Mouse (Mus musculus): ENCODE measurements around the gene Taok1. TPM values are rescaled to one million over a fixed set of nuclear protein-coding genes. Genes with fewer than 3 reads are reported as not detected.
"Not testable (repeated sequence)": the region's sequence is repeated elsewhere in the genome, so short reads cannot be mapped to it uniquely, and the experiment has no call there.

Gene Taok1
- 30.6 and 32.1 TPM in 2 replicates for polyA plus RNA-seq (2014; fragmentation: Nextera tagmentation; extraction: Ambion mirVana)

DNA sequence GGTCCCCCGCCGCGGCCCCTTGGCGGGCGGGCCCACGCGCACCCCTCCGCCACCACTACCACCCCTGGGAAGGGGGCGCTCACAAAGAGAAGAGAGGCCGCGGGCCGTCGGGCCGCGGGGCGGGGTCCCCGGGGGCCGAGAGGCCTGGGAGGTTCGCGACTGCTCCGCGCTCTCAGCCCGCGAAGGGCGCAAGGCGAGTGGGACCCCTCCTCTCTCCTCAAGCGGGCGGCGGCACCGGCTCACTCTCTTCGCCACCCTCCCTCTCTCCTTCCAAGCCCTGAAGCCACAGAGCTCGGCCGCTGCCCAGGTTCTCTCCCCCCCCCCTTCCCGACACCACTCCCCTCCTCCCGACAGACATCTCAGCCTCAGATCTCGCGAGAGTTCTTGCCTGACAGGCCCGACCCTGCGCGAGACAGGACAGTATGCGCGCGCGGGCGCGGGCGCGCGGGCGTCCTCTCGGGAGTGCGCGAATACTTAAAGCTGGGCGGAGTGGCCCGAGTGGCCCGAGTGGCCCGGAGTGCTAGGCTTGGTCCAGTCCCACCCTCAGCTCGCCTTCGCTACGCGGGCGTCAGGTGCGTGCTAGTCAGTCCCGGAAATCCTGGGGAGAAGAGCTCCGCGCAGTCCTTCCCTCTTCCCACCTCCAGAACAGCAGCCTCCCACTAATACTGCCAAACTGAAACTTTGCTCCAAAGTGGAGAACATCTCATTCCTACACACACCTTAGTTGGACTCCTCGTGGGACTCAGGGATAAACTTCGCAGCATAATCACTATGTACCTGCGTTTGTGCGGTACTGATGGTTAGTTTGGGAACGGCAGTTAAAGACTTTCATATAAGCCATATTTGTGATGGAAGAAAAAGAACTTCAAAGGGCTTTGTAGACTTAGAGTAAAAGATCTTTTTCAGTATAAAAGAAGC lies at the start of gene Taok1:
Gene Taok1 (minus strand): TSS at position 278 of the 918 bp plus-strand sequence.
- WGBS = 2% methylated on average over 53 of the region's 71 CpGs
- peak within 1 kb of the TSS; percentile 98 for H3K4me3 ChIP-seq (ENCODE audit: low read depth, low read length)
- peak within 1 kb of the TSS; percentile 97 for H3K27ac ChIP-seq (ENCODE audit: low read depth, low read length)
- no peaks in the 10 kb centered on the region for H3K36me3 ChIP-seq (ENCODE audit: control insufficient read depth, insufficient read depth, low read length)
- H3K9ac ChIP-seq (replicated peaks; ENCODE audit: low read depth, low read length) = peak within 1 kb of the TSS; percentile 99
- H3K27me3 ChIP-seq (ENCODE audit: control insufficient read depth, insufficient read depth, low read length) = peaks cover 3% of the 10 kb centered on the region; the same call in 1 of the 2 replicates
- H3K9me3 ChIP-seq (ENCODE audit: control insufficient read depth, low read length) = no peaks in the 10 kb centered on the region
- peak within 1 kb of the TSS; percentile 80 for H3K4me2 ChIP-seq (ENCODE audit: low read depth, low read length)
- peaks cover 14% of the 10 kb centered on the region for H3K4me1 ChIP-seq (ENCODE audit: control insufficient read depth, insufficient read depth, low read length)
- ATAC-seq (ENCODE audit: low read depth) = peak; percentile 94

DNA sequence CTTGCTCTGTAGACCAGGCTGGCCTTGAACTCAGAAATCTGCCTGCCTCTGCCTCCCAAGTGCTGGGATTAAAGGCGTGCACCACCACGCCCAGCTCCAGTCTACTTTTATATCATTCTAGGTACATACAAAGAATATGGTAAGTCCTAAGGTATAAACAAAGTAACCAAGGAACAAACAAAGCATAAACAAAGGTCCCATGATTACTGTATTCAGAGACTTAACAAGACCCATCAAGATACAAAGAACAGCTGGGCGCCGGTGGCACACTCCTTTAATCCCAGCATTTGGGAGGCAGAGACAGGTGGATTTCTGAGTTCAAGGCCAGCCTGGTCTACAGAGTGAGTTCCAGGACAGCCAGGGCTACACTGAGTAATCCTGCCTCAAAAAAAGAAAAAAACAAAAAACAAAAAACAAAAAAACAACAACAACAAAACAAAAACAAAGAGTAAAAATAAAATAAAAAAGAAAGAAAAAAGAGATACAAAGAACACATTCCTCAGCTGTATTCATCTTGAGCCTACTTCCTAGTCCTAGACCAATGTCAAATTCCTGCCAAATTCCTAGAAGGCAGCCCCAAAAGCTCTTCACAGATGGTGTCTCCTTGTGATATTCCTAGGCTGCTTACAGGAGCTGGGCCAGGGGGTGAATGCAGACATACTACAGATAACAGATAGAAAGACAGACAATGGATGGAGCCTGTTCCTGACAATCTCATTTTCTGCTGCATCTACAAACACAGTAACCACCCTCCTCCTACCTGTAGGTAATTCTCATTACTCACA lies 46.0 kb upstream of the Taok1 start:
- ATAC-seq (ENCODE audit: low read depth); H3K9ac ChIP-seq (replicated peaks; ENCODE audit: low read depth, low read length); H3K4me2 ChIP-seq (ENCODE audit: low read depth, low read length); H3K4me3 ChIP-seq (ENCODE audit: low read depth, low read length); H3K36me3 ChIP-seq (ENCODE audit: control insufficient read depth, insufficient read depth, low read length); H3K27ac ChIP-seq (ENCODE audit: low read depth, low read length); H3K9me3 ChIP-seq (ENCODE audit: control insufficient read depth, low read length); H3K4me1 ChIP-seq (ENCODE audit: control insufficient read depth, insufficient read depth, low read length); H3K27me3 ChIP-seq (ENCODE audit: control insufficient read depth, insufficient read depth, low read length): not testable (repeated sequence)
- WGBS = 97% methylated on average over 4 of the region's 4 CpGs

- Histone ChIP-seq H3K9ac (replicated peaks; ENCODE audit: low read depth, low read length) (no peak overlapping the region), H3K4me1 (ENCODE audit: control insufficient read depth, insufficient read depth, low read length) (no peaks in the 10 kb centered on the region), H3K9me3 (ENCODE audit: control insufficient read depth, low read length) (no peaks in the 10 kb centered on the region), H3K36me3 (ENCODE audit: control insufficient read depth, insufficient read depth, low read length) (no peaks in the 10 kb centered on the region), H3K4me3 (ENCODE audit: low read depth, low read length) (no peak overlapping the region), H3K27me3 (ENCODE audit: control insufficient read depth, insufficient read depth, low read length) (no peaks in the 10 kb centered on the region), H3K4me2 (ENCODE audit: low read depth, low read length) (no peak overlapping the region), H3K27ac (ENCODE audit: low read depth, low read length) (no peak overlapping the region)
- 63% methylated on average over 6 of the region's 6 CpGs for WGBS
- ATAC-seq (ENCODE audit: low read depth) = no peak
Observed at GRCm38 (mm10) chr11:77652484-77652883, 44.9 kb upstream of the Taok1 start.

- H3K27ac ChIP-seq (ENCODE audit: low read depth, low read length) = no peak overlapping the region
- no peaks in the 10 kb centered on the region for H3K9me3 ChIP-seq (ENCODE audit: control insufficient read depth, low read length)
- no peak overlapping the region for H3K4me3 ChIP-seq (ENCODE audit: low read depth, low read length)
- H3K4me1 ChIP-seq (ENCODE audit: control insufficient read depth, insufficient read depth, low read length) = no peaks in the 10 kb centered on the region
- 81% methylated on average over 7 of the region's 7 CpGs for WGBS
- H3K4me2 ChIP-seq (ENCODE audit: low read depth, low read length) = no peak overlapping the region
- H3K27me3 ChIP-seq (ENCODE audit: control insufficient read depth, insufficient read depth, low read length) = no peaks in the 10 kb centered on the region
- no peak for ATAC-seq (ENCODE audit: low read depth)
- no peak overlapping the region for H3K9ac ChIP-seq (replicated peaks; ENCODE audit: low read depth, low read length)
- H3K36me3 ChIP-seq (ENCODE audit: control insufficient read depth, insufficient read depth, low read length) = no peaks in the 10 kb centered on the region
Observed at GRCm38 (mm10) chr11:77648878-77649277, 41.3 kb upstream of the Taok1 start.

DNA sequence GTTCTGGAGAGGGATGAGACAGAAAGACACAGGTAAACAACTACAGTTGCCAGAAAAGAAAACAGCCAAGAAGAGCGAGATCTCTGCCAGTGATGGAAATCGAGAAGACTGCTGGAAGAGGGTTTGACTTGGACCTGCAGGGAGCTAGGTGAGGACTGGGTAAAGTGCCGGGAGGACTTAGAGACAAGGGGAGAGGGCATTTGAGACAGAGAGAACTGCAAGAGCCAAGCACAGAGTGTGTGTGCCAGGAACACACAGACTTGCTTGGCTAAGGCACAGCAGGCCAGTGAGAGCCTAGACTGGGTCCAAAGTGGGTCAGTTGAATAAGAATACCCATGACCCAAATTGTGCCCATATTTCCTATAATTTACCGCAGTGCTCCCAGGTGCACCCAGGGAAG lies 37.9 kb upstream of the Taok1 start:
- Histone ChIP-seq H3K27ac (ENCODE audit: low read depth, low read length) (no peak overlapping the region), H3K36me3 (ENCODE audit: control insufficient read depth, insufficient read depth, low read length) (no peaks in the 10 kb centered on the region), H3K4me3 (ENCODE audit: low read depth, low read length) (no peak overlapping the region), H3K9me3 (ENCODE audit: control insufficient read depth, low read length) (no peaks in the 10 kb centered on the region), H3K9ac (replicated peaks; ENCODE audit: low read depth, low read length) (no peak overlapping the region), H3K4me1 (ENCODE audit: control insufficient read depth, insufficient read depth, low read length) (no peaks in the 10 kb centered on the region), H3K4me2 (ENCODE audit: low read depth, low read length) (no peak overlapping the region), H3K27me3 (ENCODE audit: control insufficient read depth, insufficient read depth, low read length) (no peaks in the 10 kb centered on the region)
- no peak for ATAC-seq (ENCODE audit: low read depth)
- 86% methylated on average over 4 of the region's 4 CpGs for WGBS

DNA sequence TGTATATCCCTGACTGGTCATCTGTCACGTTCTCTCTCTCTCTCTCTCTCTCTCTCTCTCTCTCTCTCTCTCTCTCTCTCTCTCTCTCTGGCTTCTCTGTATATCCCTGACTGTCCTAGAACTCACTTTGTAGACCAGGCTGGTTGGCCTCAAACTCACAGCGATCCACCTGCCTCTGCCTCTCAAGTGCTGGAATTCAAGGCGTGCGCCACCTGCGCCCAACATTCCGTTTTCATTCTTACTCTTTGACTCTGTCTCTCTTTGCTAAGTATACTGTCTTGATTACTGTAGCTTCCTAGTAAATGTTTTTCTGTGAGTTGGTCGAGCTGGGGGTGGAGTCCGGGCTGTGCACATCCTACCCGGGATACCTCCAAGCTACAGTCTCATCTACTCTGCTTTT lies 33.8 kb upstream of the Taok1 start:
- Histone ChIP-seq H3K9me3 (ENCODE audit: control insufficient read depth, low read length) (no peaks in the 10 kb centered on the region), H3K4me1 (ENCODE audit: control insufficient read depth, insufficient read depth, low read length) (no peaks in the 10 kb centered on the region), H3K27ac (ENCODE audit: low read depth, low read length) (no peak overlapping the region), H3K9ac (replicated peaks; ENCODE audit: low read depth, low read length) (no peak overlapping the region), H3K4me3 (ENCODE audit: low read depth, low read length) (no peak overlapping the region), H3K27me3 (ENCODE audit: control insufficient read depth, insufficient read depth, low read length) (no peaks in the 10 kb centered on the region), H3K36me3 (ENCODE audit: control insufficient read depth, insufficient read depth, low read length) (no peaks in the 10 kb centered on the region), H3K4me2 (ENCODE audit: low read depth, low read length) (no peak overlapping the region)
- ATAC-seq (ENCODE audit: low read depth) = no peak
- WGBS = 85% methylated on average over 9 of the region's 9 CpGs

- H3K9ac ChIP-seq (replicated peaks; ENCODE audit: low read depth, low read length) = no peak overlapping the region
Observed at GRCm38 (mm10) chr11:77630257-77630670, 22.6 kb upstream of the Taok1 start.

GRCm38 (mm10) chr11:77629476-77629875 lies 21.9 kb upstream of the Taok1 start:
- WGBS = 3% methylated on average over 1 of the region's 1 CpGs
- no peak for ATAC-seq (ENCODE audit: low read depth)

More at GRCm38 (mm10) chr11:77630257-77630670, 22.6 kb upstream of the Taok1 start:
- Histone ChIP-seq H3K4me2 (ENCODE audit: low read depth, low read length) (peak overlapping the region; percentile 43), H3K36me3 (ENCODE audit: control insufficient read depth, insufficient read depth, low read length) (no peaks in the 10 kb centered on the region), H3K27me3 (ENCODE audit: control insufficient read depth, insufficient read depth, low read length) (no peaks in the 10 kb centered on the region), H3K27ac (ENCODE audit: low read depth, low read length) (no peak overlapping the region), H3K4me3 (ENCODE audit: low read depth, low read length) (no peak overlapping the region), H3K9me3 (ENCODE audit: control insufficient read depth, low read length) (no peaks in the 10 kb centered on the region), H3K4me1 (ENCODE audit: control insufficient read depth, insufficient read depth, low read length) (0 out of 2 replicates have a peak, but pooled peaks cover 2% of the 10 kb centered on the region)
- ATAC-seq (ENCODE audit: low read depth) = no peak; the same call in 1 of the 2 replicates
- WGBS = 15% methylated on average over 8 of the region's 8 CpGs

More at GRCm38 (mm10) chr11:77629476-77629875, 21.9 kb upstream of the Taok1 start:
- H3K9me3 ChIP-seq (ENCODE audit: control insufficient read depth, low read length) = no peaks in the 10 kb centered on the region
- no peak overlapping the region for H3K4me2 ChIP-seq (ENCODE audit: low read depth, low read length)
- H3K4me1 ChIP-seq (ENCODE audit: control insufficient read depth, insufficient read depth, low read length) = peaks cover 7% of the 10 kb centered on the region; the same call in 1 of the 2 replicates
- H3K9ac ChIP-seq (replicated peaks; ENCODE audit: low read depth, low read length) = no peak overlapping the region
- H3K27ac ChIP-seq (ENCODE audit: low read depth, low read length) = no peak overlapping the region
- H3K36me3 ChIP-seq (ENCODE audit: control insufficient read depth, insufficient read depth, low read length) = no peaks in the 10 kb centered on the region
- H3K4me3 ChIP-seq (ENCODE audit: low read depth, low read length) = no peak overlapping the region
- no peaks in the 10 kb centered on the region for H3K27me3 ChIP-seq (ENCODE audit: control insufficient read depth, insufficient read depth, low read length)
